Mouse (Mus musculus): ENCODE measurements around the gene Zdhhc14. TPM values are rescaled to one million over a fixed set of nuclear protein-coding genes. Genes with fewer than 3 reads are reported as not detected.

The Zdhhc14 gene
- polyA plus RNA-seq, 1 experiment = 6.7 TPM

- Histone ChIP-seq H3K27me3 (ENCODE audit: control insufficient read depth) (no peaks in the 10 kb centered on the region), H3K9me3 (ENCODE audit: control insufficient read depth, low read length) (peaks cover 3% of the 10 kb centered on the region; the same call in 1 of the 2 replicates), H3K4me1 (ENCODE audit: control insufficient read depth) (peaks cover 39% of the 10 kb centered on the region), H3K4me3 (replicated peaks) (no peak overlapping the region), H3K36me3 (ENCODE audit: control insufficient read depth) (peaks cover 62% of the 10 kb centered on the region)
- TF ChIP-seq TAL1 (IDR thresholded peaks at IDR 0.05; ENCODE audit: low read length) = no peak
- no peak for TF ChIP-seq GATA1 (IDR thresholded peaks at IDR 0.05; ENCODE audit: low read length)
Observed at GRCm38 (mm10) chr17:5544065-5544464, 51.7 kb downstream of the Zdhhc14 start.

- Histone ChIP-seq H3K4me1 (ENCODE audit: control insufficient read depth) (peaks cover 32% of the 10 kb centered on the region), H3K4me3 (replicated peaks) (no peak overlapping the region), H3K27me3 (ENCODE audit: control insufficient read depth) (no peaks in the 10 kb centered on the region), H3K36me3 (ENCODE audit: control insufficient read depth) (peaks cover 59% of the 10 kb centered on the region), H3K9me3 (ENCODE audit: control insufficient read depth, low read length) (peaks cover 3% of the 10 kb centered on the region; the same call in 1 of the 2 replicates)
- TF ChIP-seq GATA1 (IDR thresholded peaks at IDR 0.05; ENCODE audit: low read length) (no peak), TAL1 (IDR thresholded peaks at IDR 0.05; ENCODE audit: low read length) (no peak)
Observed at GRCm38 (mm10) chr17:5545065-5545464, 52.7 kb downstream of the Zdhhc14 start.

GRCm38 (mm10) chr17:5548546-5548945, 56.2 kb downstream of the Zdhhc14 start:
- TF ChIP-seq GATA1 (IDR thresholded peaks at IDR 0.05; ENCODE audit: low read length) (no peak), TAL1 (IDR thresholded peaks at IDR 0.05; ENCODE audit: low read length) (no peak)
- Histone ChIP-seq H3K36me3 (ENCODE audit: control insufficient read depth) (peaks cover 41% of the 10 kb centered on the region), H3K4me1 (ENCODE audit: control insufficient read depth) (peaks cover 10% of the 10 kb centered on the region), H3K9me3 (ENCODE audit: control insufficient read depth, low read length) (peaks cover 3% of the 10 kb centered on the region; the same call in 1 of the 2 replicates), H3K27me3 (ENCODE audit: control insufficient read depth) (no peaks in the 10 kb centered on the region), H3K4me3 (replicated peaks) (no peak overlapping the region)

- H3K4me1 ChIP-seq (ENCODE audit: control insufficient read depth) = peaks cover 15% of the 10 kb centered on the region
- peaks cover 45% of the 10 kb centered on the region for H3K36me3 ChIP-seq (ENCODE audit: control insufficient read depth)
- H3K27me3 ChIP-seq (ENCODE audit: control insufficient read depth) = no peaks in the 10 kb centered on the region
- peaks cover 3% of the 10 kb centered on the region; the same call in 1 of the 2 replicates for H3K9me3 ChIP-seq (ENCODE audit: control insufficient read depth, low read length)
- H3K4me3 ChIP-seq (replicated peaks) = no peak overlapping the region
- TF ChIP-seq GATA1 (IDR thresholded peaks at IDR 0.05; ENCODE audit: low read length) (no peak), TAL1 (IDR thresholded peaks at IDR 0.05; ENCODE audit: low read length) (no peak)
Observed at GRCm38 (mm10) chr17:5549460-5549859, 57.1 kb downstream of the Zdhhc14 start.

GRCm38 (mm10) chr17:5550444-5550843, 58.1 kb downstream of the Zdhhc14 start:
- Histone ChIP-seq H3K9me3 (ENCODE audit: control insufficient read depth, low read length) (peaks cover 3% of the 10 kb centered on the region; the same call in 1 of the 2 replicates), H3K27me3 (ENCODE audit: control insufficient read depth) (no peaks in the 10 kb centered on the region), H3K4me3 (replicated peaks) (no peak overlapping the region), H3K36me3 (ENCODE audit: control insufficient read depth) (peaks cover 50% of the 10 kb centered on the region), H3K4me1 (ENCODE audit: control insufficient read depth) (peaks cover 24% of the 10 kb centered on the region)
- TF ChIP-seq GATA1 (IDR thresholded peaks at IDR 0.05; ENCODE audit: low read length) (no peak), TAL1 (IDR thresholded peaks at IDR 0.05; ENCODE audit: low read length) (no peak)

- peaks cover 46% of the 10 kb centered on the region for H3K36me3 ChIP-seq (ENCODE audit: control insufficient read depth)
- peaks cover 23% of the 10 kb centered on the region for H3K4me1 ChIP-seq (ENCODE audit: control insufficient read depth)
- H3K27me3 ChIP-seq (ENCODE audit: control insufficient read depth) = no peaks in the 10 kb centered on the region
- TF ChIP-seq GATA1 (IDR thresholded peaks at IDR 0.05; ENCODE audit: low read length) = no peak
- no peak for TF ChIP-seq TAL1 (IDR thresholded peaks at IDR 0.05; ENCODE audit: low read length)
- no peaks in the 10 kb centered on the region for H3K9me3 ChIP-seq (ENCODE audit: control insufficient read depth, low read length)
- no peak overlapping the region for H3K4me3 ChIP-seq (replicated peaks)
Observed at GRCm38 (mm10) chr17:5551136-5551535, 58.8 kb downstream of the Zdhhc14 start.

GRCm38 (mm10) chr17:5552036-5552760, 59.8 kb downstream of the Zdhhc14 start:
- Histone ChIP-seq H3K36me3 (ENCODE audit: control insufficient read depth) (peaks cover 55% of the 10 kb centered on the region), H3K4me1 (ENCODE audit: control insufficient read depth) (peaks cover 23% of the 10 kb centered on the region), H3K4me3 (replicated peaks) (no peak overlapping the region), H3K27me3 (ENCODE audit: control insufficient read depth) (no peaks in the 10 kb centered on the region), H3K9me3 (ENCODE audit: control insufficient read depth, low read length) (no peaks in the 10 kb centered on the region)
- no peak for TF ChIP-seq GATA1 (IDR thresholded peaks at IDR 0.05; ENCODE audit: low read length)

GRCm38 (mm10) chr17:5553556-5553955, 61.2 kb downstream of the Zdhhc14 start:
- no peaks in the 10 kb centered on the region for H3K27me3 ChIP-seq (ENCODE audit: control insufficient read depth)
- H3K36me3 ChIP-seq (ENCODE audit: control insufficient read depth) = peaks cover 62% of the 10 kb centered on the region

GRCm38 (mm10) chr17:5554573-5554972, 62.2 kb downstream of the Zdhhc14 start:
- no peaks in the 10 kb centered on the region for H3K27me3 ChIP-seq (ENCODE audit: control insufficient read depth)
- TF ChIP-seq GATA1 (IDR thresholded peaks at IDR 0.05; ENCODE audit: low read length) = no peak
- no peak for TF ChIP-seq TAL1 (IDR thresholded peaks at IDR 0.05; ENCODE audit: low read length)
- peaks cover 23% of the 10 kb centered on the region for H3K4me1 ChIP-seq (ENCODE audit: control insufficient read depth)
- no peak overlapping the region for H3K4me3 ChIP-seq (replicated peaks)
- H3K36me3 ChIP-seq (ENCODE audit: control insufficient read depth) = peaks cover 62% of the 10 kb centered on the region
- no peaks in the 10 kb centered on the region for H3K9me3 ChIP-seq (ENCODE audit: control insufficient read depth, low read length)

More at GRCm38 (mm10) chr17:5553556-5553955, 61.2 kb downstream of the Zdhhc14 start:
- no peak for TF ChIP-seq TAL1 (IDR thresholded peaks at IDR 0.05; ENCODE audit: low read length)
- TF ChIP-seq GATA1 (IDR thresholded peaks at IDR 0.05; ENCODE audit: low read length) = no peak
- Histone ChIP-seq H3K4me3 (replicated peaks) (no peak overlapping the region), H3K9me3 (ENCODE audit: control insufficient read depth, low read length) (no peaks in the 10 kb centered on the region), H3K4me1 (ENCODE audit: control insufficient read depth) (peaks cover 23% of the 10 kb centered on the region)
